Mouse (Mus musculus) left cerebral cortex, postnatal 36 days (tissue): ENCODE data around the gene Msx3. TPM values are rescaled to one million over a fixed set of nuclear protein-coding genes. Genes with fewer than 3 reads are reported as not detected.
A peak's percentile ranks its signal among the peaks of the same experiment; 100 is the strongest.

Experiments used
- DNase-seq, 2 experiments: peaks; one replicate each; pipeline ENCODE4 v3.0.0; 2021 to 2022; ENCODE audit warnings: low spot score in 2 of 2, mixed read lengths in 1 of 2
- intact Hi-C: fragments of 180-260 bp; cut with DNase I; formaldehyde crosslinking; loops from one replicate; pipeline ENCODE4 v1.15.1; 2025
- total RNA-seq, 2 experiments: library from RNA; stranded (reverse); gene quantifications; 2 replicates each; pipeline ENCODE4 v1.2.3; 2021

The Msx3 gene
- total RNA-seq, 2 experiments from 2014 or later: 0.20 to 0.25 TPM

- intact Hi-C loops: loop anchor here (10.0 kb wide), 1 partner anchor 416 kb away; no protein-coding TSS in a partner anchor
- DNase-seq: no peak
Observed at GRCm38 (mm10) chr7:140060936-140061831, 12.3 kb upstream of the Msx3 start.

- intact Hi-C loops: no loop called here
- no peak for DNase-seq
Observed at GRCm38 (mm10) chr7:140059601-140060000, 10.7 kb upstream of the Msx3 start.

GRCm38 (mm10) chr7:140058528-140058927 is 9.6 kb upstream of the Msx3 start:
- intact Hi-C loops: no loop called here
- no peak for DNase-seq

DNA sequence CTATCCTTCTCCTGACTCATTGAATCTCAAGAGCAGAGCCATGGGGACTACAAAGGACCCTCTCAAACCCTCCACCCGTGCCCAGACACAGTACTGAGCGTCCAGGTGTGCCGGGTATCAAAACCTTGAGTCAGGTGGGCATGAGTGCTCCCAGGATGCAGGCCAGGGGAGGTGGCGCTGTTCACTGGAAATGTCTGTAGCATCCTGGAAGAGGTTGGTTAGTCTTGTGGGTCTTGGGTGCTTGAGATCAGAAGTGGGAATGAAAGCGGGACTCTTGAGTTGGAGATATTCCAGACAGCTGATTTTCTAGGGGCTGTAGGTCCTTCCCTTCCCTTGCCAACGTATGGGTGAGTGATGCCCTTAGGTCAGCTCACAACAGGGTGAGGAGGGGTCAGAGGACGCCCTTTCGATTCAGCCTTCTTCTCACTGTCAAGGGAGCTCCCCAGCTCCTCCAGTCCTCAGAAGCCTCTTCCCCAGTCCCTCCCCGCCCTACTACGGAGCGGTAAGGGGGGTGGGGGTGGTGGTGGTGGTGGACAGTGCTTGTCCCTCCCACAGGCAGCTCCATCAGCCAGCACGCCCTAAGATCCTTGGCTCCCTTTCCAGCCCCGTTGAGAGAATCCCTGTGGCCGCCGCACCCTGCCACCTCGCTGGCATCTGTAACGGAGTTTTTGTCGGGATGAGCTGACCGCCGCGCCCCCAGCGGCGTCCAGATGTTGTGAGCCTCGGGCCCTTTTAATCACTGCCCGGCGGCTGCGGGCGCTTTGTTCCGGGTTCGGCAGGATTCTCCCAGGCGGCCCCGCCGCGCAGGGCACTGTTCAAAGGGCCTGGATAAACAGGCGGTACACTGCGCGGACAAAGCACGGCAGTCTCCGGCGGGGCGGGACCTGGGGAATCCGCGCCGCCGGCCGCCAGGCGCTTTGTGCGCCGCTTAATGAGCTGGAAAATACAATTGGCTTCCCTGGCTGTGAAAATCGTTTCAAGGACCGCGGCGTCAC is 8.8 kb upstream of the Msx3 start:
- intact Hi-C loops: no loop called here
- DNase-seq: no peak

GRCm38 (mm10) chr7:140054124-140054523 is 5.2 kb upstream of the Msx3 start:
- intact Hi-C loops: no loop called here
- no peak for DNase-seq

GRCm38 (mm10) chr7:140049115-140049689 is 313 bp upstream of the Msx3 start:
- intact Hi-C loops: no loop called here
- no peak for DNase-seq

- intact Hi-C loops: no loop called here
Observed at GRCm38 (mm10) chr7:140047811-140048311, 1.0 kb downstream of the Msx3 start.

DNA sequence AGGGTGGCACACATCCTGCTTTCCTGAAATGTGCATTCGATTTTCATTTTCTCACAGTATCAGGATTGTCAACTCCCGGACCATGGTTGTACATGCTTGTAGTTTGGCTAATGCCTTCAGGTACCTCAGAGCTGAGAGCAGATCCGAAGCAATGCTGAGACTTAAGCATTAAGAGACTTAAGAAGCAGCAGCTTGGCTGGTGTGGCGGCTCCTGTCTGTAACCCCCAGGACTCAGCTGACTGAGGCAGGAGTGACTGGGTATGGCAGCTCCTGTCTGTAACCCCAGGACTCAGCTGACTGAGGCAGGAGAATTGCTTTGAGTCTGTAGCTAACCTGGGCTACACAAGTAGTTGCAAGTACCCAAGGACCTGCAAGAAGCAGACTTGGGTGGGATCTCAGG is 3.3 kb downstream of the Msx3 start:
- DNase-seq: no peak
- intact Hi-C loops: no loop called here

More at GRCm38 (mm10) chr7:140047811-140048311, 1.0 kb downstream of the Msx3 start:
- DNase-seq: no peak

DNA sequence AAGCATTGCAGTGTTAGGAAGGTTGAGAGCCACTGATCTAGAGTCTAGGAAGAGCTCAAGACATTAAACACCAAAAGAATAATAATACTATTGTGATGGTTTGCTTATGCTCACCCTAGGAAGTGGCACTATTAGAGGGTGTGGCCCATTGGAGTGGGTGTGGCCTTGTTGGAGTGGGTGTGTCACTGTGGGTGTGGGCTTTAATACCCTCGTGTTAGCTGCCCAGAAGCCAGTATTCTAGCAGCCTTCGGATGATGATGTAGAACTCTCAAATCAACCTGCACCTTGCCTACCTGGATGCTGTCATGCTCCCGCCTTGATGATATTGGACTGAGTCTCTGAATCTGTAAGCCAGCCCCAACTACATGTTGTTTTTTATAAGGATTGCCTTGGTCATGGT is 6.2 kb downstream of the Msx3 start:
- intact Hi-C loops: no loop called here
- no peak for DNase-seq

DNA sequence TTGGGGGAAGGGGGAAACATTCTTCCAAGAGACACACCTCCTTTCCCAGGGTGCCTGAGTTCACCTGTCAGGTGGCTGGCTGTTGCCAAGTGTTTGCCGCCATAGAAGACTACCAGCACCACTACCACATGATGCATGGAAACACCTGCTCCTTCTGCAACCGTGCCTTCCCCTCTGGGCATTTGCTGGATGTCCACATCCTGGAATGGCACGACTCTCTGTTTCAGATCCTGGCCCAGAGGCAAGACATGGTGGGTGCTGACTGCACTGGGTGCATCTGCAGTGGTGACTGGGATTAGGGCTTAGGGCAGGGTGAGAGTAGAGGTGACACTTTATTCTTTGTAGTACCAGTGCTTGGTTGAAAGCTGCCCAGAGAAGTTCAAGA is 11.7 kb downstream of the Msx3 start:
- intact Hi-C loops: no loop called here
- no peak for DNase-seq

DNA sequence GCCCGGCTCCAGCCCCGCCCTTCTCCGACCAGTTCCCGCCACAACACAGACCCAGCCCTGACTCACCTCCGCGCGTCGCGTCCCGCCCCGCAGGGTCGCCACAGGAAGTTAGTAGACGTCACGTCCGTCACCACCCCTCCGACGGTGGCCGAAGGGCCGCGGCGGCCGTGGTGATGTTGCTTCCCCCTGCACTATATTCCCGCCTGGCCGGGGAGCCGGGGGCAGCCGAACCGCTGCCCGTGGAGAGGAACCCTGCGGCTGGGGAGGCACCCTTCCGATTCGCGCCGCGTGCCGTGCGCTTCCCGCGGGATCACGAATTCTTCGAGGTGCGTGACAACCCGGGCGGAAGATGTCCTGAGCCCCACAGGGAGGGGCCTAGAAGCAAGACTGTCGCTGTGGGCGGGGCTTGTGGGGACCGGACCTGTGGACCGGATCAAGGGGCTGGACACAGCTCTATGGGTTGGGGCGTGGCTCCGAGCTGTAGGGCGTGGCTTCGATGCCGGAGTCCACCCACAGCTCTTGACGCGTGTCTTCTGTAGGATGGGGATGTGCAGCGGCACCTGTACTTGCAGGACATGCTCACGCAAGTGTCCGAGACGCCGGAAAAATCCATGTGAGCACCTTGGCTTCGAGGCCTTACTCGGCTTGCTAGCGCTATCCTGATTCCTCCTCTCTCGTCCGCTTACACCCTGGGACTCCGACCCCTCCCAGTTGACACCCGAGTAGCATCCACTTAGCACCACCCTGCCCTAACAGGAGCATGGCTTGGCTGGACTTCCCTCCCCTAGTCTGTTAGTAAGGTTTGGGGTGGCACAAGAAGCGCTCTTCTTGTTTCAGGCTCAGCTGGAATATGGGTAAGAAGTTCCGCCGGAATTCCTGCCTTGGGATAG is 12.4 kb downstream of the Msx3 start, which contains the start of the genes Zfp511 and Tubgcp2:
TSS of gene Zfp511 (plus strand) at position 111 of the 890 bp plus-strand sequence.
TSS of gene Tubgcp2 (minus strand) at position 389 of the 890 bp plus-strand sequence.
- intact Hi-C loops: no loop called here

GRCm38 (mm10) chr7:140035456-140035855 is 13.4 kb downstream of the Msx3 start:
- no peak for DNase-seq
- intact Hi-C loops: no loop called here

More for the DNA sequence above, 12.4 kb downstream of the Msx3 start, which contains the start of the genes Zfp511 and Tubgcp2:
- DNase-seq: peak; percentile 94 to 96

- DNase-seq: no peak
- intact Hi-C loops: no loop called here
Observed at GRCm38 (mm10) chr7:140033386-140033785, 15.5 kb downstream of the Msx3 start.

- intact Hi-C loops: no loop called here
Observed at GRCm38 (mm10) chr7:140032366-140032765, 16.5 kb downstream of the Msx3 start.

GRCm38 (mm10) chr7:140031771-140032170 is 17.1 kb downstream of the Msx3 start:
- intact Hi-C loops: no loop called here
- DNase-seq: no peak

More at GRCm38 (mm10) chr7:140032366-140032765, 16.5 kb downstream of the Msx3 start:
- DNase-seq: no peak

DNA sequence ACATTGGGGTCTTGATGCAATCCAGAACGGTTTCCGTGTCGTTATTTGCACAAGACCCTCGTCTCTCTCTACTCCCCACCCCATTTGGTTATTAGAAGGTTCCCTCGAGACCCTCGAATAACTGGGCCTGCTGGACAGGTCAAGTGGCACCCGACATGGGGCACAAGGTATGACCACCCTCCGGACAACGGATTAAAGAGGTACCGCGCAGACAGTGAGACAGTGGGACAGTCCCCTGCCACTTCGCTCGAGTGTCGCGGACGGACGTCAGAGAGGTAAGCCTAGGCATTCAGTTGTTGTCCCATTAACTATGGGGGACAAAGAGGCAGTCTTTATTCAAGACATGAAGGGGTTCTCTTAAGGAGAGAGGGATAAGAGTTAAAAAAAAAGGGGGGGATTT is 37.6 kb downstream of the Msx3 start:
- no peak for DNase-seq
- intact Hi-C loops: no loop called here

DNA sequence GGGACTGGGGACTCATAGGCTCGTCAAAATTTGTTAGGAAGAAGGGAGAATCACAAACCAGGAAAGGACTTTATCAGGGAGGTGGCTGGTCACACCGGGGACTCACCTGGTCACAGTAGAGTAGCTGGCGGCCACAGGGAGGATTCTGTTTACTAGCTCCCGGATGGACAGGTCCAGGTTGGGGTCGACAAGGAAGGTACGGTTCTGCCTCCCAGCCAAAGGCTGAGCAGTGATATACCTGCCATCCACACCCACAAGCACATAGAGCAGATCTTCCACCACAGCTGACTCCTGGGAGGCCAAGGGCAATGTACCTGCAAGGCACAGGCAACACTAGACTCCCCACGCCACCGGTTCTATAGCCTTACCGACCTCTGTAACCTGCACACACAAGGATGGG is 41.1 kb downstream of the Msx3 start:
- no peak for DNase-seq
- intact Hi-C loops: no loop called here

GRCm38 (mm10) chr7:140006861-140007611 is 41.9 kb downstream of the Msx3 start:
- DNase-seq: no peak
- intact Hi-C loops: no loop called here
